Mouse (Mus musculus) CH12.LX (cell line): ENCODE measurements around the gene Fpgs. TPM values are rescaled to one million over a fixed set of nuclear protein-coding genes. Genes with fewer than 3 reads are reported as not detected.
A peak's percentile ranks its signal among the peaks of the same experiment; 100 is the strongest.

Experiments used
- DNase-seq: peaks from one replicate; pipeline ENCODE4 v3.0.0-alpha.2; 2013; ENCODE audit errors: extremely low read depth
- H3K27ac ChIP-seq: 2 replicates; pipeline ENCODE4 v1.5.1; 2012; ENCODE audit warnings: low read depth, mild to moderate bottlenecking, control low read depth, moderate library complexity; ENCODE audit not compliant: insufficient read depth
- H3K27me3 ChIP-seq: replicated peaks from 2 replicates; pipeline ENCODE3; 2012; ENCODE audit warnings: inconsistent platforms
- H3K36me3 ChIP-seq, 2 experiments: replicated peaks in 1 of 2; 2 replicates each; pipeline versions ENCODE3 to v1.6.1; 2012; ENCODE audit warnings: inconsistent platforms in 1 of 2, low read length in 1 of 2, mild to moderate bottlenecking in 1 of 2, mixed read lengths in 1 of 2, moderate library complexity in 1 of 2; ENCODE audit not compliant: control insufficient read depth in 1 of 2, insufficient read depth in 1 of 2
- H3K4me1 ChIP-seq, 2 experiments: 2 replicates each; pipeline ENCODE4 v1.6.1; 2012; ENCODE audit warnings: inconsistent platforms in 1 of 2, moderate library complexity in 1 of 2; ENCODE audit not compliant: insufficient read depth in 2 of 2, control insufficient read depth in 1 of 2
- H3K4me2 ChIP-seq: 2 replicates; pipeline ENCODE4 v1.6.1; 2012; ENCODE audit warnings: low read depth, mild to moderate bottlenecking, control low read depth; ENCODE audit not compliant: poor library complexity, insufficient read depth, severe bottlenecking
- H3K4me3 ChIP-seq, 3 experiments: fragments of 150-350 bp in 1 of 3; sonication (generic) in 1 of 3; replicated peaks in 1 of 3; 2 replicates each; pipeline versions ENCODE3 to v1.5.1; 2011 to 2012; ENCODE audit warnings: low read depth in 2 of 3, low read length in 2 of 3, mild to moderate bottlenecking in 2 of 3, moderate library complexity in 2 of 3, control low read depth in 1 of 3, improper control_type of control experiment in 1 of 3, inconsistent platforms in 1 of 3, mixed read lengths in 1 of 3; ENCODE audit not compliant: poor library complexity in 1 of 3
- H3K79me2 ChIP-seq: replicated peaks from 2 replicates; pipeline ENCODE4 v1.6.1; 2012; ENCODE audit warnings: mild to moderate bottlenecking, moderate library complexity; ENCODE audit not compliant: control insufficient read depth, poor library complexity, insufficient read depth, severe bottlenecking; ENCODE audit errors: extremely low read depth
- H3K9ac ChIP-seq: 2 replicates; pipeline ENCODE4 v1.6.1; 2012; ENCODE audit warnings: low read depth, mild to moderate bottlenecking, control low read depth, moderate library complexity; ENCODE audit not compliant: insufficient read depth
- H3K9me3 ChIP-seq: replicated peaks from 2 replicates; pipeline ENCODE3; 2012; ENCODE audit warnings: low read length, inconsistent platforms, mixed read lengths
- BHLHE40 ChIP-seq: IDR thresholded peaks from 2 replicates; pipeline ENCODE4 v1.6.1; 2011; ENCODE audit warnings: mild to moderate bottlenecking, low read depth, low read length, improper control_type of control experiment
- E2F4 ChIP-seq: IDR thresholded peaks from 2 replicates; pipeline ENCODE4 v1.6.1; 2011; ENCODE audit warnings: low read depth, low read length, improper control_type of control experiment; ENCODE audit not compliant: insufficient replicate concordance
- ETS1 ChIP-seq: conservative IDR thresholded peaks from 2 replicates; pipeline ENCODE4 v1.6.1; 2012; ENCODE audit warnings: low read depth, mild to moderate bottlenecking, inconsistent platforms, low read length, improper control_type of control experiment, moderate library complexity
- GABPA ChIP-seq: IDR thresholded peaks from 2 replicates; pipeline ENCODE4 v1.6.1; 2012; ENCODE audit warnings: low read depth, low read length, improper control_type of control experiment, inconsistent platforms; ENCODE audit not compliant: insufficient replicate concordance
- HCFC1 ChIP-seq: IDR thresholded peaks from 2 replicates; pipeline ENCODE4 v1.6.1; 2012; ENCODE audit warnings: low read depth, mild to moderate bottlenecking, inconsistent platforms, low read length, improper control_type of control experiment
- IRF4 ChIP-seq: IDR thresholded peaks from 2 replicates; pipeline ENCODE4 v1.6.1; 2014; ENCODE audit warnings: low read depth, mild to moderate bottlenecking, inconsistent platforms, low read length, improper control_type of control experiment
- JUND ChIP-seq: conservative IDR thresholded peaks from 2 replicates; pipeline ENCODE4 v1.6.1; 2011; ENCODE audit warnings: low read depth, low read length, improper control_type of control experiment
- KAT2A ChIP-seq: IDR thresholded peaks from 2 replicates; pipeline ENCODE4 v1.6.1; 2012; ENCODE audit warnings: low read length, improper control_type of control experiment, inconsistent platforms; ENCODE audit not compliant: insufficient replicate concordance
- MAX ChIP-seq: IDR thresholded peaks from 2 replicates; pipeline ENCODE4 v1.6.1; 2011; ENCODE audit warnings: low read length, improper control_type of control experiment
- MAZ ChIP-seq: IDR thresholded peaks from 2 replicates; pipeline ENCODE4 v1.6.1; 2012; ENCODE audit warnings: low read depth, mild to moderate bottlenecking, inconsistent platforms, low read length, improper control_type of control experiment, moderate library complexity
- MXI1 ChIP-seq: IDR thresholded peaks from 2 replicates; pipeline ENCODE4 v1.6.1; 2011; ENCODE audit warnings: mild to moderate bottlenecking, low read depth, low read length, improper control_type of control experiment
- MYC ChIP-seq: IDR thresholded peaks from 2 replicates; pipeline ENCODE4 v1.6.1; 2011; ENCODE audit warnings: low read depth, mild to moderate bottlenecking, improper control_type of control experiment, low read length
- NELFE ChIP-seq: IDR thresholded peaks from 2 replicates; pipeline ENCODE4 v1.6.1; 2011; ENCODE audit warnings: low read depth, low read length, improper control_type of control experiment
- NRF1 ChIP-seq: IDR thresholded peaks from 2 replicates; pipeline ENCODE4 v1.6.1; 2014; ENCODE audit warnings: low read depth, mild to moderate bottlenecking, inconsistent platforms, low read length, improper control_type of control experiment, moderate library complexity
- PAX5 ChIP-seq: IDR thresholded peaks from 2 replicates; pipeline ENCODE4 v1.6.1; 2012; ENCODE audit warnings: low read length, inconsistent platforms, mixed read lengths
- POLR2A ChIP-seq: IDR thresholded peaks from 2 replicates; pipeline ENCODE4 v1.6.1; 2011; ENCODE audit warnings: low read depth, mild to moderate bottlenecking, improper control_type of control experiment, low read length
- RAD21 ChIP-seq: IDR thresholded peaks from 2 replicates; pipeline ENCODE4 v1.6.1; 2011; ENCODE audit warnings: low read depth, mild to moderate bottlenecking, low read length, improper control_type of control experiment, moderate library complexity
- RCOR1 ChIP-seq: conservative IDR thresholded peaks from 2 replicates; pipeline ENCODE4 v1.6.1; 2012; ENCODE audit warnings: low read depth, mild to moderate bottlenecking, inconsistent platforms, low read length, improper control_type of control experiment
- ZKSCAN1 ChIP-seq: IDR thresholded peaks from 2 replicates; pipeline ENCODE4 v1.6.1; 2012; ENCODE audit warnings: low read depth, inconsistent platforms, low read length, improper control_type of control experiment, borderline replicate concordance
- ZMIZ1 ChIP-seq: IDR thresholded peaks from 2 replicates; pipeline ENCODE4 v1.6.1; 2012; ENCODE audit warnings: low read depth, mild to moderate bottlenecking, inconsistent platforms, low read length, improper control_type of control experiment
- ZNF384 ChIP-seq: IDR thresholded peaks from 2 replicates; pipeline ENCODE4 v1.6.1; 2012; ENCODE audit warnings: low read depth, low read length, improper control_type of control experiment, inconsistent platforms
- dilution Hi-C: fragments of 300-500 bp; cut with MboI; formaldehyde crosslinking; loops from 2 replicates; pipeline ENCODE4 v1.14.3; 2020; ENCODE audit warnings: low sequenced_read_pairs; ENCODE audit not compliant: extremely low pct_unique_long_range_greater_than_20kb, extremely low pct_ligation_motif_present
- in situ Hi-C: fragments of 300-500 bp; cut with MboI; formaldehyde crosslinking; loops from 3 replicates; pipeline ENCODE4 v1.14.3; 2019; ENCODE audit warnings: low sequenced_read_pairs, low pct_ligation_motif_present, low pct_unique_long_range_greater_than_20kb, mixed read lengths
- polyA plus RNA-seq: library from polyadenylated mRNA; unstranded; fragments of >175 nt; gene quantifications from 2 replicates; pipeline ENCODE4 v1.2.1, GENCODE M21; 2012; ENCODE audit warnings: low read depth; ENCODE audit not compliant: insufficient read length
- total RNA-seq, 2 experiments: library from RNA; depleted of rRNA; stranded (reverse); fragments of 300-350 nt in 1 of 2; fragments of >200 nt in 1 of 2; gene quantifications; 2 replicates each; pipeline ENCODE4 v1.2.3; 2012 to 2014

Fpgs gene
- total and polyA plus RNA-seq, 3 experiments, result 31.8 to 59.2 (median 41.8) TPM

DNA sequence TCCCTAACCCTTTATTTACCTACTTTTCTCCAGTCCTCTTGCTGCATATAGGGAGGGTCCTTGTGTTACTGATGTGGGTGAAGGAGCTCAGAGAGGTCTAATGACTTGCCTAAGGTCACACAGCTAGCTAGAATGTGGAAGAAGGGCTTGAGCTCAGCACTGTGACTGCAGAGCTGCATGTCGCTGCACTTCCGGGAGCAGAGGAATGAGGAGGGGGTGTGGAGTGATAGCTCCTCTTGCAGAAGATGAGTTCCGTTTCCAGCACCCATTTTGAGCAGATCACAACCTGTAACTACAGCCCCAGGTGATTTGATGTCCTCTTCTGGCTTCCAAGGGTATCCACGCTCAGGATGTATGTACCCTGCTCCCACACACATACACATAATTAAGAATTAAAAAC is 20.2 kb upstream of the Fpgs start:
- dilution Hi-C loops (no loop called here), in situ Hi-C loops (no loop called here)
- peaks cover 24 to 53% of the 10 kb centered on the region in 2 experiments for H3K36me3 ChIP-seq
- DNase-seq, result no peak
- H3K4me3 ChIP-seq, result no peak overlapping the region
- H3K27ac ChIP-seq, result no peak overlapping the region
- peaks cover 33 to 69% of the 10 kb centered on the region in 2 experiments for H3K4me1 ChIP-seq
- TF ChIP-seq ZNF384 (no peak), MAZ (no peak), HCFC1 (no peak), NRF1 (no peak), JUND (no peak), BHLHE40 (no peak), MXI1 (no peak), E2F4 (no peak), IRF4 (no peak), ZKSCAN1 (no peak), PAX5 (no peak), RAD21 (no peak), GABPA (no peak), MAX (no peak)
- no peak overlapping the region for H3K9ac ChIP-seq
- no peak overlapping the region for H3K4me2 ChIP-seq
- no peaks in the 10 kb centered on the region for H3K27me3 ChIP-seq
- H3K79me2 ChIP-seq, result peaks cover 27% of the 10 kb centered on the region
- H3K9me3 ChIP-seq, result peaks cover 4% of the 10 kb centered on the region

DNA sequence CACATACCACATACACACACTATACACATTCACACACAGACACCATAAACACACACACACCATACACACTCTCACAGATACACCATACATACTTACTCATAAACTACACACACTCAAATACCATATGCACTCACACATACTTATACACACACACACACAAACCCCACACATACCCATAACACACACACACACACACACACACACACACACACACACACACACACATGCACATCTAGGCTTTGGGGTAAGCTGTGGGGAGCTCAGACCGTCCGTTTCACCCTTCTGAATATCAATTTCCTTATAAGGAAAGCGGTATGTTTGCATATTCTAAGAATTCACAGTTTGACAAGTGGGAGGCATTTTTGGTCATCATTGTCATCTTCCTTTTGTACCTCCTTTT is 18.6 kb upstream of the Fpgs start:
- Histone ChIP-seq H3K9me3 (peaks cover 4% of the 10 kb centered on the region), H3K4me3 (peak overlapping the region; percentile 61 to 94 (median 84)), H3K9ac (peak overlapping the region; percentile 90; the same call in 1 of the 2 replicates), H3K79me2 (peaks cover 27% of the 10 kb centered on the region), H3K27ac (peak overlapping the region; percentile 90), H3K27me3 (no peaks in the 10 kb centered on the region), H3K4me1 (peaks cover 37 to 69% of the 10 kb centered on the region in 2 experiments), H3K36me3 (peaks cover 14 to 41% of the 10 kb centered on the region in 2 experiments), H3K4me2 (peak overlapping the region; percentile 67)
- dilution Hi-C loops, result no loop called here
- DNase-seq, result no peak
- in situ Hi-C loops, result no loop called here
- TF ChIP-seq ETS1, result no peak
- TF ChIP-seq POLR2A, result no peak
- no peak for TF ChIP-seq KAT2A
- no peak for TF ChIP-seq MYC
- TF ChIP-seq ZMIZ1, result no peak
- TF ChIP-seq RCOR1, result no peak
- no peak for TF ChIP-seq NELFE
- no peak for TF ChIP-seq MAZ
